Comparison of ENCODE assay signal across 13 mouse cellular contexts in the genomic region with DNA sequence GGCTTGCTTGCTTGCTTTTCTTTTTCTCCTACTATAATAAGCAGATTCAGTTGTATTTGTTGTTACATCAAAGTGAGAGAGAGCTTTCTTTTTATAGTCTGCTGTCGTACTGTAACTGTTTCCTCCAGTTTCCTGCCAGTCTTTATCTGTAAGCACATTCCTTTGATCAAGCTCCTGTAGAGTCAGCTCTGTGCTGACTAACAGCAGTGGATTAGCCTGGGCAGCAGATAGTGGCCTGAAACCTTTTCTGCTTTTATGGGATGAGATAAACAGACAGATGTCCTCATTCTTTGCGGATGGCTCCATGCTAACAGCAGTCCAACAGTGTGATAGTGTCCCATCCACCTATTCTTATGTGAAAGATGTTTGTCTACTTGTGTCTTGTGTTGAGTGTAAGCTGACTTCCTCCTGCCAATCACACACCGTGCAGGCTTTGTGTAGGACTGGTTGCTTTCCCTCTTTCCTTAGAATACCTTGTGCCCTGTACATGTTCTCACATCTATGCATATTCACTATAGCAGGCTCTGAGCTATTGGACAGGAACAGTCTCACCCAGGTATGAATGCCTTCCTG.
DNase-seq lines count a peak whose midpoint lies in the region; ATAC-seq and TF ChIP-seq lines count a peak whose summit lies in the region.
"Had no signal": no experiment of that assay in that cellular context is flagged by ENCODE, and none has a peak within 500 bp of the region (broad histone marks: within the 10 kb centered on the region; RNA-seq: fewer than 3 reads in every experiment).

No protein-coding gene starts in this region.

- TF ChIP-seq POLR2A in spleen, adult 2 months (IDR thresholded peaks at IDR 0.05; ENCODE audit: low read depth, low read length), result no peak
- no peak for TF ChIP-seq POLR2A in bone marrow, adult 2 months (IDR thresholded peaks at IDR 0.05; ENCODE audit: borderline replicate concordance, control insufficient read depth, low read depth, low read length)

- peak; percentile 49 to 60 for ATAC-seq in hematopoietic stem cell, adult 5-6 weeks (replicated peaks in 1 of 2; ENCODE audit: insufficient read depth in 1 of 2, low FRiP score in 2 of 2, low TSS enrichment in 1 of 2, low read depth in 1 of 2, poor library complexity in 2 of 2, severe bottlenecking in 2 of 2)

- DNase-seq in spleen, adult 2 months (ENCODE audit: low read depth in 1 of 2, low spot score in 2 of 2), result no peak
- no peak for DNase-seq in spleen, postnatal 10 days (ENCODE audit: low spot score in 2 of 2)
- peak; percentile 9 for DNase-seq in thymus, postnatal 14 days
- DNase-seq in urinary bladder, adult 2 months (ENCODE audit: low spot score), result no peak
- no peak for DNase-seq in cerebellum, adult 9-10 months
- DNase-seq: adrenal gland, postnatal 25 days; cerebellum, postnatal 25 days; layer of hippocampus, adult 9-11 months had no signal

- H3K4me3 ChIP-seq in spleen, adult 2 months (ENCODE audit: extremely low read depth, insufficient read depth, insufficient read length), result no peak overlapping the region
- no peak overlapping the region for H3K4me3 ChIP-seq in bone marrow, adult 2 months (replicated peaks; ENCODE audit: control insufficient read depth, low read depth, low read length)
- H3K4me3 ChIP-seq: kidney, embryonic 15.5 days; limb, embryonic 12.5 days had no signal

- no peak for TF ChIP-seq CTCF in spleen, adult 2 months (IDR thresholded peaks at IDR 0.05; ENCODE audit: extremely low read depth, insufficient read depth, insufficient read length, insufficient replicate concordance)
- no peak for TF ChIP-seq CTCF in bone marrow, adult 2 months (IDR thresholded peaks at IDR 0.05; ENCODE audit: control insufficient read depth, insufficient read depth, low read length)

- H3K27me3 ChIP-seq in spleen, adult 2 months (ENCODE audit: control insufficient read depth, insufficient read depth, low read length), result no peaks in the 10 kb centered on the region
- H3K27me3 ChIP-seq: kidney, embryonic 15.5 days; limb, embryonic 12.5 days had no signal

- H3K36me3 ChIP-seq in spleen, adult 2 months (ENCODE audit: control insufficient read depth, insufficient read depth, low read length), result peaks cover 19% of the 10 kb centered on the region

- H3K27ac ChIP-seq in spleen, adult 2 months (ENCODE audit: insufficient read depth, low read length), result peak overlapping the region; percentile 23; the same call in 1 of the 2 replicates
- peak overlapping the region; percentile 38; the same call in 1 of the 2 replicates for H3K27ac ChIP-seq in bone marrow, adult 2 months (ENCODE audit: control insufficient read depth, insufficient read depth, low read depth, low read length, poor library complexity)
- H3K27ac ChIP-seq: kidney, embryonic 15.5 days; limb, embryonic 12.5 days; macrophage had no signal

- H3K4me1 ChIP-seq in spleen, adult 2 months (ENCODE audit: control insufficient read depth, insufficient read depth, insufficient read length), result no peaks in the 10 kb centered on the region; the same call in 1 of the 2 replicates
- H3K4me1 ChIP-seq in bone marrow, adult 2 months (ENCODE audit: control insufficient read depth, insufficient read depth, low read length), result no peaks in the 10 kb centered on the region
- H3K4me1 ChIP-seq: kidney, embryonic 15.5 days; limb, embryonic 12.5 days had no signal

- 35% methylated on average over 3 of the region's 3 CpGs for WGBS in spleen, adult 2 months
- WGBS in bone marrow, adult 2 months, result 26% methylated on average over 3 of the region's 3 CpGs
